Mouse (Mus musculus): ENCODE data around the gene Ralgps2.

DNA sequence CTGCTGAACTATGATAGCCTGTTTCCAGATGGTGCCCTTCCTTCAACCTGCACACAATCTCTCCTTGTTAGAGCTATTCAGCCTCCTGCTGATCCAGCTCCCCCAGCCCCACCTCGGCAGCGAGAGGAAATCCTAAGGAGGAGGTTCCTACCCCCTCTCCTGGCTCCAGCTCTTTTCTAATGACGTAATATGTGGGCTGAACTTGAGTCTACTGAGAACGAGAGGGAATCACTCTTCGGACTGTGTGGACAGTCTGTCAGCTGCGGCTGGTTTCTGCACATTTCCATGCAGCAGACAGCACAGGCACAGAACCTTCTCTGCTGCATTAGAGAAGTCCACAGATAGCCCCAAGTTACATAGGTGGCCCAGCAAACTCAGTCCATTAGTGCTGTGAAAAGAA, 100.7 kb downstream of the Ralgps2 start:
- TF ChIP-seq CTCF (IDR thresholded peaks at IDR 0.05; ENCODE audit: borderline replicate concordance, insufficient read depth, low read depth, low read length) (no peak), POLR2A (IDR thresholded peaks at IDR 0.05; ENCODE audit: borderline replicate concordance, insufficient read depth, low read length) (no peak)
